Mouse (Mus musculus): ENCODE results near the gene Pgam1.
A peak's percentile ranks its signal among the peaks of the same experiment; 100 is the strongest.
"Not testable (repeated sequence)": the region's sequence is repeated elsewhere in the genome, so short reads cannot be mapped to it uniquely, and the experiment has no call there.

The Pgam1 gene

GRCm38 (mm10) chr19:41911178-41912073, at the start of gene Pgam1:
Pgam1 (plus strand) TSS chr19:41911923.
- peak; percentile 97 to 99 for DNase-seq (ENCODE audit: low spot score in 2 of 2)

GRCm38 (mm10) chr19:41866707-41867106, 45.0 kb upstream of the Pgam1 start:
- DNase-seq (ENCODE audit: low spot score in 2 of 2) = no peak

- DNase-seq (ENCODE audit: low spot score in 2 of 2) = no peak
These were observed 42.4 kb upstream of the Pgam1 start for GRCm38 (mm10) chr19:41869296-41869695.

GRCm38 (mm10) chr19:41869946-41870345, 41.8 kb upstream of the Pgam1 start:
- not testable (repeated sequence) for DNase-seq (ENCODE audit: low spot score in 2 of 2)

- peak in 1 of 2 experiments; percentile 46 for DNase-seq (ENCODE audit: low spot score in 2 of 2)
These were observed 39.4 kb upstream of the Pgam1 start for GRCm38 (mm10) chr19:41872285-41872684.

- no peak for DNase-seq (ENCODE audit: low spot score in 2 of 2)
These were observed 37.4 kb upstream of the Pgam1 start for GRCm38 (mm10) chr19:41874356-41874755.

- DNase-seq (ENCODE audit: low spot score in 2 of 2) = no peak
These were observed 29.9 kb upstream of the Pgam1 start for GRCm38 (mm10) chr19:41881842-41882241.

- DNase-seq (ENCODE audit: low spot score in 2 of 2) = no peak
These were observed 27.8 kb upstream of the Pgam1 start for GRCm38 (mm10) chr19:41883882-41884281.

GRCm38 (mm10) chr19:41888191-41888590, 23.5 kb upstream of the Pgam1 start:
- DNase-seq (ENCODE audit: low spot score in 2 of 2) = no peak

GRCm38 (mm10) chr19:41894959-41895358, 16.8 kb upstream of the Pgam1 start:
- DNase-seq (ENCODE audit: low spot score in 2 of 2) = no peak

- peak; percentile 88 to 94 for DNase-seq (ENCODE audit: low spot score in 2 of 2)
These were observed 16.0 kb upstream of the Pgam1 start, which contains the start of gene Rrp12 for GRCm38 (mm10) chr19:41895460-41896318. Rrp12 (minus strand) TSS chr19:41896173.

- no peak for DNase-seq (ENCODE audit: low spot score in 2 of 2)
These were observed 15.4 kb upstream of the Pgam1 start for GRCm38 (mm10) chr19:41896319-41896711.

- DNase-seq (ENCODE audit: low spot score in 2 of 2) = no peak
These were observed 12.9 kb upstream of the Pgam1 start for GRCm38 (mm10) chr19:41898860-41899259.

GRCm38 (mm10) chr19:41900495-41901090, 11.1 kb upstream of the Pgam1 start:
- no peak for DNase-seq (ENCODE audit: low spot score in 2 of 2)

GRCm38 (mm10) chr19:41901696-41902095, 10.0 kb upstream of the Pgam1 start:
- DNase-seq (ENCODE audit: low spot score in 2 of 2) = no peak

GRCm38 (mm10) chr19:41902848-41903593, 8.7 kb upstream of the Pgam1 start:
- no peak for DNase-seq (ENCODE audit: low spot score in 2 of 2)

- no peak for DNase-seq (ENCODE audit: low spot score in 2 of 2)
These were observed 6.5 kb upstream of the Pgam1 start for GRCm38 (mm10) chr19:41905246-41905645.

GRCm38 (mm10) chr19:41906311-41907078, 5.2 kb upstream of the Pgam1 start:
- DNase-seq (ENCODE audit: low spot score in 2 of 2) = no peak

GRCm38 (mm10) chr19:41907079-41907760, 4.5 kb upstream of the Pgam1 start:
- no peak for DNase-seq (ENCODE audit: low spot score in 2 of 2)

- DNase-seq (ENCODE audit: low spot score in 2 of 2) = no peak
These were observed 3.0 kb upstream of the Pgam1 start for GRCm38 (mm10) chr19:41908736-41909135.

Data from right cerebral cortex, postnatal 10 days (tissue).